Mouse (Mus musculus) bone marrow macrophage, adult 2 months (primary cell): Measurements from ENCODE around the gene Clk1.

ENCODE experiments used
- CTCF ChIP-seq: IDR thresholded peaks from 2 replicates; pipeline ENCODE4 v1.5.1; 2012; ENCODE audit warnings: low read depth, mild to moderate bottlenecking, low read length, moderate library complexity
- POLR2A ChIP-seq: IDR thresholded peaks from 2 replicates; pipeline ENCODE4 v1.6.1; 2012; ENCODE audit warnings: mild to moderate bottlenecking, low read depth, low read length, borderline replicate concordance

- TF ChIP-seq POLR2A (no peak), CTCF (no peak)
Measured at GRCm38 (mm10) chr1:58365829-58366228, 58.0 kb downstream of the Clk1 start.
